15 mouse cellular contexts compared by ENCODE assay signal in the genomic region with DNA sequence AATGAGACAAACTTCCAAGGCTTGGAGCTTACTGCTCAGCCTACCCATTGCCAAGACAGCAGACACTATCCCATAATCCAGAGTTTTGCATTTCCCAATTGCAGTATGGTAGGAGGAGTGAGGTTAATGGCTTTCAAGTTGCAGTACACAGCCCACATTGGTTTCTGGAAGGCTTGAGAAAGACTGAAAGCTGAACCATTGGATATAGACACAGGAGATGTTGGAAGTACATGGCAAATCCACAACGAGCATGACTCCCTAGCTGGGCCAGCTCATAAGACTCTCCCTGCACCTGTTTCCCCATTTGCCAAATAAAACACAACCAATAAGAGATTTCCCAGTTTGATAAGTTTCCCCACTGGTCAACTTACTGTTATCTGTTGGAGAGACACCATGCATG.
"Had no signal": no experiment of that assay in that cellular context is flagged by ENCODE, and none has a peak within 500 bp of the region (broad histone marks: within the 10 kb centered on the region; RNA-seq: fewer than 3 reads in every experiment).

No protein-coding gene starts in this region.

- DNase-seq: lung, adult 18-20 months; lung, embryonic 14.5 days; lung, postnatal 10 days; lung, postnatal 4 days; midbrain, embryonic 14.5 days; right cerebral cortex, postnatal 14 days; thymus, adult 2 months; thymus, postnatal 25 days; thymus, postnatal 4 days had no signal

- H3K9me3 ChIP-seq: midbrain, embryonic 10.5 days; midbrain, embryonic 12.5 days; neural tube, embryonic 12.5 days; stomach, embryonic 15.5 days had no signal

- H3K27me3 ChIP-seq: midbrain, embryonic 12.5 days; neural tube, embryonic 12.5 days; stomach, embryonic 15.5 days had no signal

- H3K4me1 ChIP-seq: stomach, embryonic 15.5 days had no signal

- H3K27ac ChIP-seq: midbrain, embryonic 10.5 days; midbrain, embryonic 12.5 days; neural tube, embryonic 12.5 days; stomach, embryonic 15.5 days; stomach, postnatal 0 days had no signal

- ATAC-seq: midbrain, embryonic 16.5 days had no signal

- H3K4me2 ChIP-seq: lung, embryonic 14.5 days; midbrain, embryonic 12.5 days; neural tube, embryonic 12.5 days; stomach, embryonic 15.5 days had no signal

- H3K36me3 ChIP-seq: midbrain, embryonic 10.5 days; midbrain, embryonic 12.5 days; neural tube, embryonic 12.5 days; stomach, embryonic 15.5 days had no signal

- H3K4me3 ChIP-seq: midbrain, embryonic 10.5 days; midbrain, embryonic 12.5 days; neural tube, embryonic 12.5 days; stomach, embryonic 15.5 days had no signal

- H3K9ac ChIP-seq: lung, embryonic 14.5 days; midbrain, embryonic 12.5 days; neural tube, embryonic 12.5 days; stomach, embryonic 15.5 days had no signal
